ENCODE assay signal across 8 mouse cellular contexts in the genomic region with DNA sequence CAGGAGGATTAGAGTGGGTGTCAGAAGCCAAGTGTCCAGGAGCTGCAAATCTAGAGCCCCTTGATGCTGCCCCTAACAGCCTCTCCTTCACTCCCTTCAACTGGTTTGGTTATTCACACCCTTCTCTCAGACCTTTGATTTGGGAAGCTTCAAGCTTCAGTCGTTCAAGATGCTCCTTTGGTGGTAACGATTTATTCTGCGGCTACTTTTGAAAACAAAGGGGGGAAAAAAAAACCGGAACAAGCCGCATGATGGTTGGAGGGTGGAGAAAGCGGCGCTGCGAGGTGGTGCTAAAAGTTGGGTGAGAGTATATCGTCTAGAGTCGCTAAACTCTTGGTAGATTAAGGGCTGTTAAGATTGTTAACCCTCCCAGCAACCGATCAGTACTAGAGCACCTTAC. TPM values are rescaled to one million over a fixed set of nuclear protein-coding genes. Genes with fewer than 3 reads are reported as not detected.
DNase-seq lines count a peak whose midpoint lies in the region; ATAC-seq and TF ChIP-seq lines count a peak whose summit lies in the region.

No protein-coding gene starts in this region.

- no peaks in the 10 kb centered on the region for H3K36me3 ChIP-seq in heart, embryonic 14.5 days (ENCODE audit: control insufficient read depth, insufficient read depth, low read length)
- peaks cover 2% of the 10 kb centered on the region for H3K36me3 ChIP-seq in G1E (replicated peaks)
- no peaks in the 10 kb centered on the region for H3K36me3 ChIP-seq in hindbrain, embryonic 10.5 days
- no peaks in the 10 kb centered on the region for H3K36me3 ChIP-seq in midbrain, embryonic 10.5 days

- peak overlapping the region; percentile 78 to 91 for H3K27ac ChIP-seq in heart, embryonic 14.5 days (replicated peaks in 1 of 2; ENCODE audit: control insufficient read depth in 1 of 2, insufficient read depth in 1 of 2, low read depth in 2 of 2, low read length in 2 of 2)
- H3K27ac ChIP-seq in hindbrain, embryonic 10.5 days, result peak overlapping the region; percentile 85; the same call in 1 of the 2 replicates
- H3K27ac ChIP-seq in midbrain, embryonic 10.5 days (replicated peaks), result no peak overlapping the region; the same call in 1 of the 2 replicates

- peak overlapping the region; percentile 78 to 83 for H3K4me3 ChIP-seq in heart, embryonic 14.5 days (ENCODE audit: control insufficient read depth in 1 of 2, insufficient read depth in 1 of 2, low read depth in 1 of 2, low read length in 2 of 2)
- peak overlapping the region; percentile 71 for H3K4me3 ChIP-seq in G1E (ENCODE audit: low read depth, low read length)
- peak overlapping the region; percentile 74 for H3K4me3 ChIP-seq in hindbrain, embryonic 10.5 days
- H3K4me3 ChIP-seq in midbrain, embryonic 10.5 days, result peak overlapping the region; percentile 78

- H3K4me2 ChIP-seq in heart, embryonic 14.5 days (ENCODE audit: low read length), result peak overlapping the region; percentile 91

- H3K9ac ChIP-seq in heart, embryonic 14.5 days (ENCODE audit: low read length), result peak overlapping the region; percentile 93

- H3K4me1 ChIP-seq in heart, embryonic 14.5 days (ENCODE audit: control insufficient read depth in 2 of 2, insufficient read depth in 2 of 2, low read length in 2 of 2), result peaks cover 32 to 46% of the 10 kb centered on the region in 2 experiments
- H3K4me1 ChIP-seq in G1E (ENCODE audit: insufficient read depth, low read depth, low read length), result peaks cover 71% of the 10 kb centered on the region
- peaks cover 40% of the 10 kb centered on the region for H3K4me1 ChIP-seq in hindbrain, embryonic 10.5 days (replicated peaks)
- peaks cover 38% of the 10 kb centered on the region for H3K4me1 ChIP-seq in midbrain, embryonic 10.5 days

- ATAC-seq in heart, embryonic 14.5 days (ENCODE audit: insufficient number of reproducible peaks, insufficient read depth, low FRiP score, low read depth), result no peak
- ATAC-seq in G1E (ENCODE audit: extremely low read depth, insufficient number of reproducible peaks, low FRiP score, poor library complexity, severe bottlenecking), result no peak

- intact Hi-C loops in heart, postnatal 14 days (cut with DNase I), result loop anchor here (2.0 to 5.0 kb wide), 3 partner anchors 15 to 63 kb away; no protein-coding TSS in a partner anchor

- H3K9me3 ChIP-seq in heart, embryonic 14.5 days (ENCODE audit: control insufficient read depth, low read length), result no peaks in the 10 kb centered on the region
- H3K9me3 ChIP-seq in G1E (replicated peaks), result peaks cover 5% of the 10 kb centered on the region; the same call in 1 of the 2 replicates
- no peaks in the 10 kb centered on the region for H3K9me3 ChIP-seq in hindbrain, embryonic 10.5 days
- H3K9me3 ChIP-seq in midbrain, embryonic 10.5 days (replicated peaks), result no peaks in the 10 kb centered on the region

- WGBS in heart, embryonic 14.5 days, result under 1% methylated on average over 11 of the region's 11 CpGs
- 3% methylated on average over 11 of the region's 11 CpGs for WGBS in hindbrain, embryonic 10.5 days
- WGBS in midbrain, embryonic 10.5 days, result 2% methylated on average over 11 of the region's 11 CpGs

- peaks cover 16% of the 10 kb centered on the region; the same call in 1 of the 2 replicates for H3K27me3 ChIP-seq in heart, embryonic 14.5 days (ENCODE audit: control insufficient read depth, insufficient read depth, low read length)
- peaks cover 86% of the 10 kb centered on the region for H3K27me3 ChIP-seq in G1E (ENCODE audit: insufficient read depth, low read length)
- H3K27me3 ChIP-seq in hindbrain, embryonic 10.5 days (ENCODE audit: insufficient read depth, poor library complexity, severe bottlenecking), result peaks cover 73% of the 10 kb centered on the region
- H3K27me3 ChIP-seq in midbrain, embryonic 10.5 days (ENCODE audit: low read depth, poor library complexity, severe bottlenecking), result peaks cover 79% of the 10 kb centered on the region

- no peak for TF ChIP-seq CTCF in G1E (IDR thresholded peaks at IDR 0.05; ENCODE audit: low read depth, low read length)

- DNase-seq in heart, postnatal 14 days, result no peak
- DNase-seq in G1E (ENCODE audit: low spot score), result no peak
- DNase-seq in hindbrain, embryonic 10.5 days (ENCODE audit: low spot score), result no peak
- no peak for DNase-seq in midbrain, embryonic 10.5 days (ENCODE audit: low spot score)
- DNase-seq in urinary bladder, adult 18-20 months (ENCODE audit: low spot score in 2 of 2), result no peak
- no peak for DNase-seq in right cerebral cortex, adult 2 months (ENCODE audit: low spot score in 2 of 2)
- no peak for DNase-seq in cerebellum, postnatal 10 days

RNA-seq across cellular contexts. Expression of gene Plekhg3, which starts 3.5 kb away (rescaled TPM):
- polyA plus RNA-seq in heart, embryonic 14.5 days (2014; fragmentation: Nextera tagmentation; extraction: Ambion mirVana), result 5.9 and 7.5 TPM in 2 replicates
- total RNA-seq in heart, postnatal 14 days (2021), result 10 to 100 TPM; 19.1 to 20.4 TPM
- total RNA-seq in G1E (2014; fragmentation: Nextera tagmentation) (12.4 and 12.6 TPM in 2 replicates), G1E (2017) (16.7 and 17.8 TPM in 2 replicates)
- 10.1 and 12.5 TPM in 2 replicates for polyA plus RNA-seq in G1E (2012)
- polyA plus RNA-seq in hindbrain, embryonic 10.5 days (2016; fragmentation: Nextera tagmentation; extraction: Ambion mirVana), result 2.1 and 2.7 TPM in 2 replicates
- 1.1 and 1.5 TPM in 2 replicates for polyA plus RNA-seq in midbrain, embryonic 10.5 days (2016; fragmentation: Nextera tagmentation; extraction: Ambion mirVana)
